Mouse (Mus musculus) heart, embryonic 13.5 days (tissue): ENCODE measurements around the gene Rsph3b. TPM values are rescaled to one million over a fixed set of nuclear protein-coding genes. Genes with fewer than 3 reads are reported as not detected.
"Not testable (repeated sequence)": the region's sequence is repeated elsewhere in the genome, so short reads cannot be mapped to it uniquely, and the experiment has no call there.

ENCODE experiments used
- ATAC-seq: fragments of 200-750 bp; cut with Nextera tagmentation; 2 replicates; pipeline ENCODE4 v1.8.0; 2017; ENCODE audit warnings: moderate TSS enrichment; ENCODE audit not compliant: insufficient number of reproducible peaks, low FRiP score, low TSS enrichment; ENCODE audit errors: extremely low read depth
- H3K27ac ChIP-seq: fragments of 300-500 bp; sonication (generic); replicated peaks from 2 replicates; pipeline ENCODE4 v1.5.1; 2015; ENCODE audit warnings: moderate library complexity, mild to moderate bottlenecking, inconsistent platforms
- H3K27me3 ChIP-seq: fragments of 300-500 bp; sonication (generic); replicated peaks from 2 replicates; pipeline ENCODE4 v1.6.1; 2015; ENCODE audit warnings: mild to moderate bottlenecking, inconsistent platforms
- H3K36me3 ChIP-seq: fragments of 300-500 bp; sonication (generic); 2 replicates; pipeline ENCODE4 v1.6.1; 2015; ENCODE audit warnings: mild to moderate bottlenecking, inconsistent platforms
- H3K4me1 ChIP-seq: fragments of 300-500 bp; sonication (generic); 2 replicates; pipeline ENCODE4 v1.6.1; 2015; ENCODE audit warnings: inconsistent platforms
- H3K4me2 ChIP-seq: fragments of 300-500 bp; sonication (generic); 2 replicates; pipeline ENCODE4 v1.6.1; 2015; ENCODE audit warnings: inconsistent platforms, mild to moderate bottlenecking, moderate library complexity
- H3K4me3 ChIP-seq: fragments of 300-500 bp; sonication (generic); 2 replicates; pipeline ENCODE4 v1.5.1; 2015; ENCODE audit warnings: moderate library complexity, mild to moderate bottlenecking, inconsistent platforms
- H3K9ac ChIP-seq: fragments of 300-500 bp; sonication (generic); 2 replicates; pipeline ENCODE4 v1.6.1; 2015; ENCODE audit warnings: inconsistent platforms, mild to moderate bottlenecking, moderate library complexity
- H3K9me3 ChIP-seq: fragments of 300-500 bp; sonication (generic); 2 replicates; pipeline ENCODE4 v1.6.1; 2016; ENCODE audit warnings: inconsistent platforms
- WGBS: fragments of 180-500 bp; shearing (Covaris S2); methylation state at CpG from one replicate; pipeline ENCODE4 v1.1.7; 2015; ENCODE audit warnings: mixed read lengths; 5-methylcytosine and 5-hydroxymethylcytosine counted together
- polyA plus RNA-seq: library from polyadenylated mRNA; unstranded; fragments of >200 nt; fragmentation: Nextera tagmentation; extraction: Ambion mirVana; gene quantifications from 2 replicates; pipeline ENCODE4 v1.2.1, GENCODE M21; 2015

Gene Rsph3b
- polyA plus RNA-seq, result 52.5 and 57.9 TPM in 2 replicates

GRCm38 (mm10) chr17:6947984-6948768, at the start of gene Rsph3b:
TSS of gene Rsph3b (minus strand) at chr17:6948682.
- Histone ChIP-seq H3K9ac (peak within 1 kb of the TSS; percentile 84), H3K4me2 (peak within 1 kb of the TSS; percentile 67), H3K27ac (peak within 1 kb of the TSS; percentile 94), H3K4me3 (peak within 1 kb of the TSS; percentile 65)
- under 1% methylated on average over 64 of the region's 73 CpGs for WGBS
- H3K4me1 ChIP-seq, H3K9me3 ChIP-seq, H3K36me3 ChIP-seq, H3K27me3 ChIP-seq: not testable (repeated sequence)
- peak; percentile 93 for ATAC-seq

- H3K27ac ChIP-seq, ATAC-seq, H3K4me1 ChIP-seq, H3K27me3 ChIP-seq, H3K36me3 ChIP-seq, H3K9ac ChIP-seq, H3K4me3 ChIP-seq, H3K4me2 ChIP-seq, H3K9me3 ChIP-seq: not testable (repeated sequence)
- WGBS, result 40% methylated on average over 1 of the region's 7 CpGs
Measured at GRCm38 (mm10) chr17:6997778-6998490, 49.5 kb upstream of the Rsph3b start.

GRCm38 (mm10) chr17:6996826-6997225, 48.3 kb upstream of the Rsph3b start:
- not testable (repeated sequence) for H3K27ac ChIP-seq, H3K4me1 ChIP-seq, H3K9me3 ChIP-seq, H3K4me2 ChIP-seq, H3K4me3 ChIP-seq, ATAC-seq, H3K27me3 ChIP-seq, H3K9ac ChIP-seq, H3K36me3 ChIP-seq
- 77% methylated on average over 8 of the region's 8 CpGs for WGBS

GRCm38 (mm10) chr17:6995504-6995903, 47.0 kb upstream of the Rsph3b start:
- not testable (repeated sequence) for H3K4me1 ChIP-seq, H3K4me3 ChIP-seq, H3K9me3 ChIP-seq, H3K4me2 ChIP-seq, H3K27me3 ChIP-seq, H3K27ac ChIP-seq, H3K36me3 ChIP-seq, H3K9ac ChIP-seq, ATAC-seq
- WGBS, result no CpG with 5 or more reads among the region's 6 CpGs

GRCm38 (mm10) chr17:6986118-6986517, 37.6 kb upstream of the Rsph3b start:
- H3K36me3 ChIP-seq, result peaks cover 10% of the 10 kb centered on the region
- not testable (repeated sequence) for H3K9ac ChIP-seq, ATAC-seq, H3K4me2 ChIP-seq, H3K27ac ChIP-seq, H3K27me3 ChIP-seq, H3K4me3 ChIP-seq, H3K4me1 ChIP-seq, H3K9me3 ChIP-seq
- WGBS, result 89% methylated on average over 1 of the region's 1 CpGs

- H3K9ac ChIP-seq, H3K4me3 ChIP-seq, H3K27ac ChIP-seq, H3K27me3 ChIP-seq, H3K4me1 ChIP-seq, H3K9me3 ChIP-seq, ATAC-seq, H3K4me2 ChIP-seq, H3K36me3 ChIP-seq: not testable (repeated sequence)
- 93% methylated on average over 5 of the region's 8 CpGs for WGBS
Measured at GRCm38 (mm10) chr17:6980144-6980543, 31.7 kb upstream of the Rsph3b start.

GRCm38 (mm10) chr17:6979380-6979779, 30.9 kb upstream of the Rsph3b start:
- WGBS, result 28% methylated on average over 5 of the region's 5 CpGs
- peak overlapping the region; percentile 68 for H3K4me2 ChIP-seq
- peak overlapping the region; percentile 65 for H3K4me3 ChIP-seq
- not testable (repeated sequence) for ATAC-seq, H3K27ac ChIP-seq, H3K4me1 ChIP-seq, H3K36me3 ChIP-seq, H3K27me3 ChIP-seq, H3K9me3 ChIP-seq
- peak overlapping the region; percentile 86 for H3K9ac ChIP-seq

- not testable (repeated sequence) for H3K36me3 ChIP-seq, H3K9me3 ChIP-seq, H3K4me1 ChIP-seq, H3K27me3 ChIP-seq
- peak within 1 kb of the TSS; percentile 68 for H3K4me2 ChIP-seq
- peak within 1 kb of the TSS; percentile 70 for H3K27ac ChIP-seq
- H3K4me3 ChIP-seq, result peak within 1 kb of the TSS; percentile 65
- ATAC-seq, result peak; percentile 97
- 2% methylated on average over 32 of the region's 68 CpGs for whole genome bisulfite sequencing
- H3K9ac ChIP-seq, result peak within 1 kb of the TSS; percentile 86
Measured at GRCm38 (mm10) chr17:6978287-6979248, 30.1 kb upstream of the Rsph3b start, which contains the start of gene Gm49721. TSS of gene Gm49721 (plus strand) at chr17:6978904.

GRCm38 (mm10) chr17:6974985-6975384, 26.5 kb upstream of the Rsph3b start:
- not testable (repeated sequence) for H3K4me1 ChIP-seq, H3K9ac ChIP-seq, H3K27me3 ChIP-seq, H3K9me3 ChIP-seq, H3K4me3 ChIP-seq, ATAC-seq, H3K4me2 ChIP-seq, H3K36me3 ChIP-seq, H3K27ac ChIP-seq
- 48% methylated on average over 3 of the region's 3 CpGs for WGBS

GRCm38 (mm10) chr17:6972836-6973396, 24.4 kb upstream of the Rsph3b start:
- H3K4me2 ChIP-seq, H3K4me1 ChIP-seq, H3K27me3 ChIP-seq, H3K9me3 ChIP-seq, H3K36me3 ChIP-seq, H3K27ac ChIP-seq, H3K4me3 ChIP-seq, H3K9ac ChIP-seq, ATAC-seq: not testable (repeated sequence)
- 67% methylated on average over 4 of the region's 4 CpGs for WGBS

GRCm38 (mm10) chr17:6971238-6971637, 22.8 kb upstream of the Rsph3b start:
- 74% methylated on average over 8 of the region's 8 CpGs for WGBS
- H3K9ac ChIP-seq, ATAC-seq, H3K4me2 ChIP-seq, H3K27me3 ChIP-seq, H3K4me1 ChIP-seq, H3K27ac ChIP-seq, H3K4me3 ChIP-seq, H3K9me3 ChIP-seq, H3K36me3 ChIP-seq: not testable (repeated sequence)
